Mouse (Mus musculus) stomach, embryonic 16.5 days (tissue): Measurements from ENCODE around the gene Supt3. TPM values are rescaled to one million over a fixed set of nuclear protein-coding genes. Genes with fewer than 3 reads are reported as not detected.

Experiments used
- ATAC-seq: fragments of 200-750 bp; cut with Nextera tagmentation; 2 replicates; pipeline ENCODE4 v1.8.0; 2017; ENCODE audit warnings: moderate number of reproducible peaks, moderate TSS enrichment; ENCODE audit not compliant: insufficient read depth, low FRiP score
- H3K27ac ChIP-seq: fragments of 300-500 bp; sonication (generic); 2 replicates; pipeline ENCODE4 v1.5.1; 2014; ENCODE audit warnings: low read length
- H3K27me3 ChIP-seq: fragments of 300-500 bp; sonication (generic); 2 replicates; pipeline ENCODE4 v1.6.1; 2014; ENCODE audit warnings: low read length, control low read depth, mixed read lengths; ENCODE audit not compliant: control insufficient read depth, insufficient read depth
- H3K36me3 ChIP-seq: fragments of 300-500 bp; sonication (generic); 2 replicates; pipeline ENCODE4 v1.6.1; 2014; ENCODE audit warnings: low read length; ENCODE audit not compliant: control insufficient read depth, insufficient read depth
- H3K4me1 ChIP-seq: fragments of 300-500 bp; sonication (generic); 2 replicates; pipeline ENCODE4 v1.6.1; 2014; ENCODE audit warnings: low read length, control low read depth, mixed read lengths; ENCODE audit not compliant: control insufficient read depth, insufficient read depth
- H3K4me2 ChIP-seq: fragments of 300-500 bp; sonication (generic); 2 replicates; pipeline ENCODE4 v1.6.1; 2014; ENCODE audit warnings: low read depth, low read length, mixed read lengths
- H3K4me3 ChIP-seq: fragments of 300-500 bp; sonication (generic); replicated peaks from 2 replicates; pipeline ENCODE4 v1.5.1; 2014; ENCODE audit warnings: mild to moderate bottlenecking, low read length
- H3K9ac ChIP-seq: fragments of 300-500 bp; sonication (generic); 2 replicates; pipeline ENCODE4 v1.6.1; 2014; ENCODE audit warnings: low read length
- H3K9me3 ChIP-seq: fragments of 300-500 bp; sonication (generic); replicated peaks from 2 replicates; pipeline ENCODE4 v1.6.1; 2016; ENCODE audit warnings: low read length, control low read depth; ENCODE audit not compliant: control insufficient read depth
- WGBS: fragments of 180-500 bp; shearing (Covaris S2); extraction: QIAGEN DNeasy Blood & Tissue Kit; methylation state at CpG from one replicate; pipeline ENCODE4 v1.1.7; 2014; 5-methylcytosine and 5-hydroxymethylcytosine counted together
- polyA plus RNA-seq: library from polyadenylated mRNA; unstranded; fragments of >200 nt; fragmentation: Nextera tagmentation; extraction: Ambion mirVana; gene quantifications from 2 replicates; pipeline ENCODE4 v1.2.1, GENCODE M21; 2015

Supt3 gene
- polyA plus RNA-seq, 1 experiment from 2014 or later = 17.4 TPM

DNA sequence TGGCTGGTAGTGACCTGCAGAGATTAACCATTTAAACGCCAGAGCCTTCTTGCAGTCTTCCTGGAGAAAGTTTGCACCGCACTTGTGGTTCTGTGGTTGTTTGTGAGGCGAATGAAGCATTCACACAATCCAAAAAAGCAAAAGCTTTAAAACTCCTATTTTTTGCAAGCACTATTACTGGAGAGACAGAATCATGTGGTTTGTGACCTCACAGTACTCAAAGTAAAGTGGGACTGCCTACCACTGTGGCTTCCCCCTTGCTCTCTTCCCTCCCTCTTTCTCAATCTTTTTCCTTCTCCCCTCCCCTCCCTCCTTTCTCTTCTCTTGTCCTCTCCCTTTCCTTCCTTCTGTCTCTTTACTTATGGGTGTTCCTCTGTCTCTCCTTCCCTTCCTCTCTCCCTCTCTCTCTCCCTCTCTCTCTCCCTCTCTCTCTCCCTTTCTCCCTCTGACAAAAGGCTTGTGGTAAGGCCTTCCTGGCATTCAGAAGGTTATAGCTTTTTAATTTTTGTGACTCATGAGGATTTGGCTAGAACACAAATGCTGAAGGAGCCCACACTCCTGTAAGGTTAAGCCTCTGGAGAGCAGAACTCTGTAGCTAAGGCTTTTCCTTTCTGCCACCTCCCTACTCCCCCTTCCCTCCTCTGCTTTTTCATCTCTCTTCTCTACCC, 37.7 kb downstream of the Supt3 start, which contains the start of gene Runx2:
Runx2 (minus strand) TSS at position 290 of the 668 bp plus-strand sequence.
- Histone ChIP-seq H3K4me1 (0 out of 2 replicates have a peak, but pooled peaks cover 2% of the 10 kb centered on the region), H3K27me3 (no peaks in the 10 kb centered on the region), H3K27ac (no peak within 1 kb of the TSS), H3K9ac (no peak within 1 kb of the TSS), H3K9me3 (no peaks in the 10 kb centered on the region), H3K4me2 (peak within 1 kb of the TSS; percentile 16; the same call in 1 of the 2 replicates), H3K36me3 (no peaks in the 10 kb centered on the region), H3K4me3 (no peak within 1 kb of the TSS)
- no peak for ATAC-seq
- 45% methylated on average over 3 of the region's 3 CpGs for WGBS

GRCm38 (mm10) chr17:44818825-44819224, 41.9 kb downstream of the Supt3 start:
- no peak overlapping the region for H3K9ac ChIP-seq
- no peaks in the 10 kb centered on the region for H3K36me3 ChIP-seq
- no peak overlapping the region for H3K4me2 ChIP-seq
- ATAC-seq = no peak
- 0 out of 2 replicates have a peak, but pooled peaks cover 2% of the 10 kb centered on the region for H3K4me1 ChIP-seq
- WGBS = 79% methylated on average over 2 of the region's 2 CpGs
- H3K4me3 ChIP-seq = no peak overlapping the region
- no peaks in the 10 kb centered on the region for H3K27me3 ChIP-seq
- H3K9me3 ChIP-seq = no peaks in the 10 kb centered on the region
- no peak overlapping the region for H3K27ac ChIP-seq

- H3K4me1 ChIP-seq = 0 out of 2 replicates have a peak, but pooled peaks cover 2% of the 10 kb centered on the region
- 64% methylated on average over 4 of the region's 4 CpGs for WGBS
- H3K4me3 ChIP-seq = no peak overlapping the region
- no peaks in the 10 kb centered on the region for H3K27me3 ChIP-seq
- H3K9ac ChIP-seq = no peak overlapping the region
- H3K27ac ChIP-seq = no peak overlapping the region
- no peak for ATAC-seq
- H3K36me3 ChIP-seq = no peaks in the 10 kb centered on the region
- H3K4me2 ChIP-seq = no peak overlapping the region
- H3K9me3 ChIP-seq = no peaks in the 10 kb centered on the region
These were observed 42.9 kb downstream of the Supt3 start for GRCm38 (mm10) chr17:44819816-44820215.

- no peaks in the 10 kb centered on the region for H3K27me3 ChIP-seq
These were observed 45.0 kb downstream of the Supt3 start for GRCm38 (mm10) chr17:44821940-44822339.

DNA sequence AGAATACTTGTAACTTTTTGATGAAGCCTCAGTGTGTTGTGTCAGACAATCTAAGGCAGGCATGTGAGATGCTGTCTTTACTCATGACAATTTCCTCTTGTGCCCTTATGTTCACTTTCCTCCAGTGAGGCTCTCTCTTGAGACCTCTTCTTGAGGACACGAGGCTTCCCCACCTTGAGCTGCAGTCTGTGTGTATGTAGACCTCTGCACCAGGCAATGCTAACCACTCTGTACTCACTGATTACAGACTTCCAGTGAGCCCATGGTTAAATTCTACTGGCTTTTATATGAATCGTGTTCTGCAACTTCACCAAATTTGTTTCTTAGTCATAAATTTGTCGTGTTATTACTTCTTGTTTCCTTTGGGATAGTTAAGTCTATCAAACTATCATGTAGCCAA, 50.2 kb downstream of the Supt3 start:
- Histone ChIP-seq H3K27ac (no peak overlapping the region), H3K36me3 (no peaks in the 10 kb centered on the region), H3K27me3 (no peaks in the 10 kb centered on the region), H3K4me2 (no peak overlapping the region), H3K9ac (no peak overlapping the region), H3K4me1 (no peaks in the 10 kb centered on the region), H3K9me3 (no peaks in the 10 kb centered on the region), H3K4me3 (no peak overlapping the region)
- no peak for ATAC-seq
- 74% methylated on average over 3 of the region's 3 CpGs for WGBS

More at GRCm38 (mm10) chr17:44821940-44822339, 45.0 kb downstream of the Supt3 start:
- H3K9me3 ChIP-seq = no peaks in the 10 kb centered on the region
- no peak overlapping the region for H3K4me3 ChIP-seq
- H3K27ac ChIP-seq = no peak overlapping the region
- no peak for ATAC-seq
- H3K36me3 ChIP-seq = no peaks in the 10 kb centered on the region
- H3K4me1 ChIP-seq = no peaks in the 10 kb centered on the region
- H3K4me2 ChIP-seq = no peak overlapping the region
- H3K9ac ChIP-seq = no peak overlapping the region
- 89% methylated on average over 5 of the region's 5 CpGs for WGBS

DNA sequence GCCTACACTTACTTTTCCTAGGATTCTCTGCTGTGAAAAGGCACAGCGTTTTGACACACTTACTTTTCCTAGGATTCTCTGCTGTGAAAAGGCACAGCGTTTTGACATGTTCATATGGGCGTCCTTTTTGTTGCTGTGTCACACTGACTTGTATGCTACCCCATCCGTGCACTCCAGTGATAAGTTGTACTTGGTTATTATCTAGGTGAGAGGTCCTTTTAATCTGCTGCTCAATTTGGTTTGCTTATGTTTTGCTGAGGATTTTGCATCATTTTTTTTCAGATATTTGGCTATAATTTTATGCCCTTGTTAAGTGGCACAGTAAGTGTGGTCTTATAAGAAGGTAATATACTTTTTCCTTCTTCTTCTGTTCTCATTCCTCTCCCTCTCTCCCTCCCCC, 51.0 kb downstream of the Supt3 start:
- no peaks in the 10 kb centered on the region for H3K9me3 ChIP-seq
- H3K4me2 ChIP-seq = no peak overlapping the region
- H3K4me1 ChIP-seq = no peaks in the 10 kb centered on the region
- ATAC-seq = no peak
- H3K36me3 ChIP-seq = no peaks in the 10 kb centered on the region
- H3K4me3 ChIP-seq = no peak overlapping the region
- no peak overlapping the region for H3K9ac ChIP-seq
- WGBS = 75% methylated on average over 4 of the region's 4 CpGs
- no peaks in the 10 kb centered on the region for H3K27me3 ChIP-seq
- H3K27ac ChIP-seq = no peak overlapping the region

DNA sequence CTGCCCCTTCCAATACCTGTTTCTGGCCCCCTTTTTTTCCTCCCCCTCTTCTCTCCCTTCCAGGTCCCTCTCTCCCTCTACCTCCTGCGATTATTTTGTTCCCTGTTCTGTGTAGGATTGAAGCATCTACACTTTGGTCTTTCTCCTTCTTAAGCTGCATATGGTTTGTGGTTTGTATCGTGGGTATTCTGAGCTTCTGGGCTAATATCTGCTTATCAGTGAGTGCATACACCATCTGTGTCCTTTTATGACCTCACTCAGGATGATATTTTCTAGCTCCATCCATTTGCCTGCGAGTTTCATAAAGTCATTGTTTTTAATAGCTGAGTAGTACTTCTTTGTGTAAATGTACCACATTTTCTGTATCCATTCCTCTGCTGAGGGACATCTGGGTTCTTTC, 52.6 kb downstream of the Supt3 start:
- H3K9me3 ChIP-seq = no peaks in the 10 kb centered on the region
- no peaks in the 10 kb centered on the region for H3K4me1 ChIP-seq
- H3K27ac ChIP-seq = no peak overlapping the region
- ATAC-seq = no peak
- no peak overlapping the region for H3K9ac ChIP-seq
- H3K36me3 ChIP-seq = no peaks in the 10 kb centered on the region
- H3K4me2 ChIP-seq = no peak overlapping the region
- 82% methylated on average over 3 of the region's 3 CpGs for WGBS
- H3K4me3 ChIP-seq = no peak overlapping the region
- H3K27me3 ChIP-seq = no peaks in the 10 kb centered on the region

- H3K9ac ChIP-seq = no peak overlapping the region
- ATAC-seq = no peak
- no peak overlapping the region for H3K4me2 ChIP-seq
- no peak overlapping the region for H3K4me3 ChIP-seq
- no peak overlapping the region for H3K27ac ChIP-seq
- WGBS = 78% methylated on average over 1 of the region's 1 CpGs
- H3K36me3 ChIP-seq = no peaks in the 10 kb centered on the region
- no peaks in the 10 kb centered on the region for H3K27me3 ChIP-seq
- no peaks in the 10 kb centered on the region for H3K9me3 ChIP-seq
- no peaks in the 10 kb centered on the region for H3K4me1 ChIP-seq
These were observed 54.2 kb downstream of the Supt3 start for GRCm38 (mm10) chr17:44831201-44831600.

- Histone ChIP-seq H3K4me3 (no peak overlapping the region), H3K36me3 (no peaks in the 10 kb centered on the region), H3K27me3 (no peaks in the 10 kb centered on the region), H3K9ac (no peak overlapping the region), H3K27ac (no peak overlapping the region), H3K4me1 (no peaks in the 10 kb centered on the region), H3K9me3 (no peaks in the 10 kb centered on the region), H3K4me2 (no peak overlapping the region)
- ATAC-seq = no peak
- WGBS = 61% methylated on average over 4 of the region's 4 CpGs
These were observed 65.2 kb downstream of the Supt3 start for GRCm38 (mm10) chr17:44842184-44842583.
